Mouse (Mus musculus) liver, postnatal 0 days (tissue): Measurements from ENCODE around the gene Nodal. TPM values are rescaled to one million over a fixed set of nuclear protein-coding genes. Genes with fewer than 3 reads are reported as not detected.

Source experiments
- ATAC-seq: fragments of 200-750 bp; cut with Nextera tagmentation; 2 replicates; pipeline ENCODE4 v1.8.0; 2017; ENCODE audit warnings: mild to moderate bottlenecking, moderate library complexity
- DNase-seq: peaks from one replicate; pipeline ENCODE4 v3.0.0-alpha.2; 2016
- H3K27ac ChIP-seq: fragments of 300-500 bp; sonication (generic); 2 replicates; pipeline ENCODE4 v1.5.1; 2014; ENCODE audit warnings: antibody characterized with exemption, moderate library complexity, mild to moderate bottlenecking, low read depth
- H3K27me3 ChIP-seq: fragments of 300-500 bp; sonication (generic); 2 replicates; pipeline ENCODE4 v1.6.1; 2014; ENCODE audit warnings: low read length, control low read depth, mixed read lengths; ENCODE audit not compliant: insufficient read depth
- H3K36me3 ChIP-seq: fragments of 300-500 bp; sonication (generic); replicated peaks from 2 replicates; pipeline ENCODE4 v1.6.1; 2014; ENCODE audit warnings: mild to moderate bottlenecking, control low read depth, low read length, moderate library complexity, mixed read lengths; ENCODE audit not compliant: insufficient read depth
- H3K4me1 ChIP-seq: fragments of 300-500 bp; sonication (generic); 2 replicates; pipeline ENCODE4 v1.6.1; 2014; ENCODE audit warnings: antibody characterized with exemption, mild to moderate bottlenecking, control low read depth; ENCODE audit not compliant: insufficient read depth
- H3K4me2 ChIP-seq: fragments of 300-500 bp; sonication (generic); 2 replicates; pipeline ENCODE4 v1.6.1; 2014; ENCODE audit warnings: low read depth, mild to moderate bottlenecking, low read length, moderate library complexity, mixed read lengths
- H3K4me3 ChIP-seq: fragments of 300-500 bp; sonication (generic); 2 replicates; pipeline ENCODE4 v1.5.1; 2014; ENCODE audit warnings: low read depth, low read length
- H3K9ac ChIP-seq: fragments of 300-500 bp; sonication (generic); replicated peaks from 2 replicates; pipeline ENCODE4 v1.6.1; 2014; ENCODE audit warnings: mild to moderate bottlenecking, moderate library complexity
- H3K9me3 ChIP-seq: fragments of 300-500 bp; sonication (generic); 2 replicates; pipeline ENCODE4 v1.6.1; 2016; ENCODE audit warnings: mild to moderate bottlenecking, control low read depth, low read length, mixed read lengths
- CTCF ChIP-seq: sonication (generic); IDR thresholded peaks from 2 replicates; pipeline ENCODE4 v1.5.1; 2016; ENCODE audit warnings: antibody characterized with exemption, low read depth
- EP300 ChIP-seq: IDR thresholded peaks from 2 replicates; pipeline ENCODE4 v1.6.1; 2016; ENCODE audit warnings: antibody characterized with exemption, low read depth, mild to moderate bottlenecking
- WGBS: fragments of 180-500 bp; shearing (Covaris S2); extraction: QIAGEN DNeasy Blood & Tissue Kit; methylation state at CpG from one replicate; pipeline ENCODE4 v1.1.7; 2014; ENCODE audit not compliant: insufficient replicate concordance; 5-methylcytosine and 5-hydroxymethylcytosine counted together
- polyA plus RNA-seq: library from polyadenylated mRNA; unstranded; fragments of >200 nt; fragmentation: Nextera tagmentation; extraction: Ambion mirVana; gene quantifications from 2 replicates; pipeline ENCODE4 v1.2.1, GENCODE M21; 2015

Gene Nodal
- polyA plus RNA-seq, 1 experiment from 2014 or later: 0.19 TPM

- Histone ChIP-seq H3K36me3 (no peaks in the 10 kb centered on the region), H3K4me3 (peak overlapping the region; percentile 53), H3K9me3 (no peaks in the 10 kb centered on the region), H3K27ac (0 out of 2 replicates have a peak overlapping the region, but pooled peaks have one; percentile 51), H3K4me1 (peaks cover 25% of the 10 kb centered on the region), H3K9ac (peak overlapping the region; percentile 70; the same call in 1 of the 2 replicates), H3K4me2 (peak overlapping the region; percentile 90), H3K27me3 (peaks cover 16% of the 10 kb centered on the region; the same call in 1 of the 2 replicates)
- TF ChIP-seq EP300 (no peak), CTCF (no peak)
- DNase-seq: no peak
- 0% methylated on average over 8 of the region's 8 CpGs for WGBS
- no peak for ATAC-seq
These were observed 35.5 kb upstream of the Nodal start for GRCm38 (mm10) chr10:61382281-61382731.

GRCm38 (mm10) chr10:61383021-61383714 is 34.6 kb upstream of the Nodal start, which contains the start of gene Pald1:
Gene Pald1, minus strand, starts transcription at chr10:61383530.
- Histone ChIP-seq H3K27ac (peak within 1 kb of the TSS; percentile 51; the same call in 1 of the 2 replicates), H3K4me1 (peaks cover 25% of the 10 kb centered on the region)

GRCm38 (mm10) chr10:61383715-61384047 is 34.1 kb upstream of the Nodal start:
- Histone ChIP-seq H3K4me3 (peak overlapping the region; percentile 53), H3K27me3 (peaks cover 16% of the 10 kb centered on the region; the same call in 1 of the 2 replicates), H3K9me3 (no peaks in the 10 kb centered on the region), H3K36me3 (no peaks in the 10 kb centered on the region), H3K4me2 (peak overlapping the region; percentile 90), H3K27ac (no peak overlapping the region), H3K4me1 (peaks cover 25% of the 10 kb centered on the region), H3K9ac (peak overlapping the region; percentile 70)
- TF ChIP-seq CTCF (no peak), EP300 (no peak)
- DNase-seq: no peak
- 9% methylated on average over 11 of the region's 11 CpGs for WGBS
- ATAC-seq: no peak; the same call in 1 of the 2 replicates

More at GRCm38 (mm10) chr10:61383021-61383714, 34.6 kb upstream of the Nodal start, which contains the start of gene Pald1:
- Histone ChIP-seq H3K9ac (peak within 1 kb of the TSS; percentile 70), H3K27me3 (peaks cover 16% of the 10 kb centered on the region; the same call in 1 of the 2 replicates), H3K9me3 (no peaks in the 10 kb centered on the region), H3K4me2 (peak within 1 kb of the TSS; percentile 90), H3K4me3 (peak within 1 kb of the TSS; percentile 53), H3K36me3 (no peaks in the 10 kb centered on the region)
- TF ChIP-seq CTCF (no peak), EP300 (no peak)
- WGBS: 1% methylated on average over 41 of the region's 60 CpGs
- DNase-seq: peak; percentile 82
- peak; percentile 91 for ATAC-seq

- no peak for ATAC-seq
- no peak overlapping the region for H3K9ac ChIP-seq
- peaks cover 21% of the 10 kb centered on the region for H3K4me1 ChIP-seq
- TF ChIP-seq CTCF (no peak), EP300 (no peak)
- H3K27ac ChIP-seq: no peak overlapping the region
- no peak overlapping the region for H3K4me3 ChIP-seq
- 79% methylated on average over 6 of the region's 6 CpGs for WGBS
- peaks cover 16% of the 10 kb centered on the region; the same call in 1 of the 2 replicates for H3K27me3 ChIP-seq
- H3K4me2 ChIP-seq: no peak overlapping the region
- H3K9me3 ChIP-seq: no peaks in the 10 kb centered on the region
- no peaks in the 10 kb centered on the region for H3K36me3 ChIP-seq
- DNase-seq: no peak
These were observed 32.6 kb upstream of the Nodal start for GRCm38 (mm10) chr10:61385174-61385573.

- Histone ChIP-seq H3K4me3 (no peak overlapping the region), H3K9ac (no peak overlapping the region), H3K4me2 (no peak overlapping the region), H3K4me1 (peaks cover 17% of the 10 kb centered on the region), H3K27me3 (peaks cover 16% of the 10 kb centered on the region; the same call in 1 of the 2 replicates), H3K27ac (no peak overlapping the region), H3K9me3 (no peaks in the 10 kb centered on the region), H3K36me3 (no peaks in the 10 kb centered on the region)
- ATAC-seq (no peak), DNase-seq (no peak)
- WGBS: 66% methylated on average over 6 of the region's 6 CpGs
- TF ChIP-seq EP300: no peak
- TF ChIP-seq CTCF: no peak
These were observed 31.5 kb upstream of the Nodal start for GRCm38 (mm10) chr10:61386284-61386683.

GRCm38 (mm10) chr10:61389020-61389419 is 28.8 kb upstream of the Nodal start:
- Histone ChIP-seq H3K4me3 (no peak overlapping the region), H3K4me1 (no peaks in the 10 kb centered on the region; the same call in 1 of the 2 replicates), H3K27ac (no peak overlapping the region), H3K36me3 (no peaks in the 10 kb centered on the region), H3K4me2 (no peak overlapping the region), H3K9me3 (no peaks in the 10 kb centered on the region), H3K27me3 (no peaks in the 10 kb centered on the region), H3K9ac (no peak overlapping the region)
- WGBS: 75% methylated on average over 5 of the region's 5 CpGs
- TF ChIP-seq CTCF (no peak), EP300 (no peak)
- DNase-seq (no peak), ATAC-seq (no peak)
